Mouse (Mus musculus) Patski (cell line): ENCODE measurements around the gene Zfp366. TPM values are rescaled to one million over a fixed set of nuclear protein-coding genes. Genes with fewer than 3 reads are reported as not detected.

Source experiments
- ATAC-seq: fragments of 100-300 bp; one replicate; pipeline ENCODE4 v1.8.0; 2021
- CTCF ChIA-PET: fragments of 350-600 bp; sonication (Branson Sonifier 250); formaldehyde crosslinking; loops from one replicate; lab custom pipeline; 2022; ENCODE audit warnings: inconsistent platforms; lab: Charles Lee
- POLR2A ChIA-PET: fragments of 350-600 bp; sonication (Branson Sonifier 250); formaldehyde crosslinking; loops from one replicate; lab custom pipeline; 2022; ENCODE audit warnings: antibody characterized with exemption, inconsistent platforms; lab: Charles Lee
- DNase-seq: peaks from one replicate; pipeline ENCODE4 v3.0.0-alpha.2; 2011; ENCODE audit warnings: low read depth, low spot score
- H3K27me3 ChIP-seq: fragments of 371-371 bp; one replicate; pipeline ENCODE4 v1.5.1; 2021
- CTCF ChIP-seq: fragments of 100-300 bp; IDR thresholded peaks from one replicate; pipeline ENCODE4 v1.5.1; 2021
- in situ Hi-C: fragments of 300-500 bp; cut with MboI; formaldehyde crosslinking; loops from 3 replicates; pipeline ENCODE4 v1.11.1; 2018; ENCODE audit warnings: low pct_unique_long_range_greater_than_20kb, mixed read lengths
- polyA plus RNA-seq: library from polyadenylated mRNA; unstranded; gene quantifications from one replicate; pipeline ENCODE4 v1.2.3, GENCODE M21; 2021

Gene Zfp366
- polyA plus RNA-seq, 1 experiment from 2014 or later = 0.01 TPM

DNA sequence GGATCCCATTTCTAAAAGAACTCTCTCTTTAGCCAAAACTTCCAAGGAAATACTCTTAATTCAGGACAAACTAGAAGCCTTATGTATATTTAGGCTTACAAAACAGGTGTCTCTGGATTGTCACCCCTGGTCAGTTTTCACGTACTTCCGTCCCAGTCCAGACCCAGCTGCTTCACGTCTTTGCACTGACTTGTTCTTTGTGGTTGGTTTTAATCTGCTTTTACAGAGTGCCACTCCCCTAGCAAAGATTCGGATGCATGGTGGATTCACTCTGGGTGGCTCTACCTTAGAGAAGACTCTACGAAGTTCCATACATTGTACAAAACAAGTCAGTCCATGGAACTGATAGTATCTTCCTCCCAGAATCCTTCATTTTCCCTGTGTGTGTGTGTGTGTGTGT, 25.2 kb downstream of the Zfp366 start:
- no peak for TF ChIP-seq CTCF
- ChIA-PET CTCF (interaction anchor here (1.1 kb wide), 1 partner anchor 13 kb away, joined by 3 read pairs; no protein-coding TSS in a partner anchor), POLR2A (no interaction called here)
- ATAC-seq = no peak
- in situ Hi-C loops = no loop called here
- peaks cover 3% of the 10 kb centered on the region for H3K27me3 ChIP-seq
- no peak for DNase-seq

DNA sequence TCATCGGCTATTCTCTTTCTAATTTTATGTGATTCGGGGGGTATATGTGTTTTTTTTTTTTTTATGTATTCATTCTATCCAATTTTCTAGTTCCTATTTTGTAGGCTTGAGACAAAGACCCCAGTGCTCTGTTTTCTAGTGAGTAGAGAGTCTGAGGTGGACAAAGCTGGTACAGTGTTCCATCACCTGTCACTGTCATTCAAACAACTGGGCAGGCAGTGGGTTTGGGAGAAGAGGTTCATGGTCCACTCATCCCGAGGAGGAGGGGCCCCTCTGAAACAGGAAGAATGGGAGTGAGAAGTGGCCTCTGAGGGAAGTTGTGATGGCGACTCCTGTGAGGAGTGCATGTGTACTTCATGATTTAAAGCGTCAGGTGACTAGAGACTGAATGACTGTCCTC, 26.2 kb downstream of the Zfp366 start:
- ChIA-PET POLR2A (no interaction called here), CTCF (interaction anchor here (1.1 to 1.6 kb wide), 2 partner anchors 14 to 19 kb away, joined by 3 to 4 read pairs; no protein-coding TSS in a partner anchor)
- ATAC-seq = no peak
- peaks cover 3% of the 10 kb centered on the region for H3K27me3 ChIP-seq
- in situ Hi-C loops = no loop called here
- DNase-seq = no peak
- no peak for TF ChIP-seq CTCF

DNA sequence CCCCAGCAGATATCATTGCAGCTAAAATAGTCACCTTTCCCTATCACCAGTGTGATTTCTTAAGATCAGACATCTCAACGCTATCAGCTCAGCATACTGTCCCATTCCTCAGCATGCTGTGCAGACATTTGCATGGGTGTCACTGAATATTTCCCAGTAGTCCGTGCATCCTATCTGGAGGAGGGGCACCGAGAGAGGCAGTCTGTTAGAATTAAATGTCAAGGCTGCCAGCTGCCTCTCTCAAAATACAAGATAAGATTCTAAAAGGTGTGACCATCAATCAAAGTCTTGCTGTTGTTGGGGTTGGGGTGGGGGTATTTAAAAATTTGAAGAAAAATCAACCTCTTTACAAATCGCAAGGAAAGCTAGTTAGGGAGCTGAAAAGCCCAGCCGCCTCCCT, 28.4 kb downstream of the Zfp366 start:
- no peak for TF ChIP-seq CTCF
- in situ Hi-C loops = no loop called here
- CTCF ChIA-PET = no interaction called here
- DNase-seq = no peak
- POLR2A ChIA-PET = no interaction called here
- no peak for ATAC-seq
- H3K27me3 ChIP-seq = peaks cover 3% of the 10 kb centered on the region

- CTCF ChIA-PET = no interaction called here
- DNase-seq (no peak), ATAC-seq (no peak)
- in situ Hi-C loops = no loop called here
- POLR2A ChIA-PET = no interaction called here
- H3K27me3 ChIP-seq = peaks cover 3% of the 10 kb centered on the region
- TF ChIP-seq CTCF = no peak
Measured at GRCm38 (mm10) chr13:99216005-99216404, 31.4 kb downstream of the Zfp366 start.

DNA sequence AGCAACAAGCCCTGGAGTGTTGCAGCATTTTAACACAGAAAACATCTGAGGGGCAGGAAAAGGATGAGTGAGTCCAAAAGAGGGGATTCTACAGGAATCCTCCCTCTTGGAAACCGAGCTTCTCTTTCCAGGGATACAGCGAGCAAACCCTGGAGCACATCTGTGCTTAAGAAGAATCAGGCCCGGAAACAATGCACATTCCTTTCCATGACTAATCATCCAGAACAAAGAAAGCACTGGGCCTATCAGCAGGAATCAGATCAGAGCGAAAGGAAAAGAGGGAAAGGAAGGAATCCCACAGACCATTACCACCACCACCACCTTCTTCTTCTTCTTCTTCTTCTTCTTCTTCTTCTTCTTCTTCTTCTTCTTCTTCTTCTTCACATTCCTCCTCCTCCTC, 33.4 kb downstream of the Zfp366 start:
- TF ChIP-seq CTCF = no peak
- no peak for DNase-seq
- CTCF ChIA-PET = interaction anchor here (0.9 kb wide), 1 partner anchor 65 kb away, joined by 3 read pairs; no protein-coding TSS in a partner anchor

DNA sequence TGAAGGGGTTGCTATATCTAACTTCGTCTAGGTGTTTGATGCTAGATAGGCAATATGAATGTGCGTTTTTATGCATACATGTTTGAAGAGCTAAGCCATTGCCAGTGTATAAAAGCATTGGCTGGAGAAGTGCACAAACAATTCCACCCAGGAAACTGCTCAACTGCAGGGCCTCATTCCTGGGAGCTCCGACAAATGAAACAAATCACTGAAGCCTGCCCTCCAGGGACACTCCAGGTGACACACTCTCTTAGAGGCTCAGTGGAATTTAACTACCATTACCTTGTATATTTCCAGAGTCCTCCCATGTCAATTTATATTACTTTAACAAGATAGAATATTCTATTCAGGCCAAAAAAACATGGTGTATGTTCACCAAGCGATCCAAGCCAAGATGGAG, 35.0 kb downstream of the Zfp366 start:
- no peak for TF ChIP-seq CTCF
- ATAC-seq = no peak
- no peaks in the 10 kb centered on the region for H3K27me3 ChIP-seq
- POLR2A ChIA-PET = interaction anchor here (0.6 kb wide), 1 partner anchor 97 kb away, joined by 4 read pairs; no protein-coding TSS in a partner anchor
- CTCF ChIA-PET = no interaction called here
- in situ Hi-C loops = no loop called here
- DNase-seq = no peak

More for the DNA sequence above, 33.4 kb downstream of the Zfp366 start:
- POLR2A ChIA-PET = no interaction called here
- peaks cover 3% of the 10 kb centered on the region for H3K27me3 ChIP-seq
- ATAC-seq = no peak
- in situ Hi-C loops = no loop called here

DNA sequence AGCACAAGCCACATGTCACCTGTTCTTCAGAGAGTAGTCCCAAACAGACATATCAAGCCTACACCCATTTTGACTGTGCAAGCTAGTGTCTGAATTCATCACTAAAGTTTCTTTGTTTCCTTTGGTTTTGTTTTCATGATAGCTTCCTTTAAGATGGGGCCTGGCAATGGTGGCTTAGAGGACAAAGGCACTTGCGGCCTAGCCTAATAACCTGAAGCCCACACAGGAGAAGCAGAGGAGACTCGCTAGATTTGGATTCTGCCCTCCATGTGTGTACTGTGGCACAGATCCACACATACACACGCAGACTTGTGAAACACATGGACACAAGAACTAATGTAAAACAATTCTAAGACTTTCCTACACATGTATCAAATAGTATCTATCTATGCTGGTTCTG, 37.4 kb downstream of the Zfp366 start:
- ChIA-PET POLR2A (no interaction called here), CTCF (no interaction called here)
- TF ChIP-seq CTCF = no peak
- DNase-seq (no peak), ATAC-seq (no peak)
- no peaks in the 10 kb centered on the region for H3K27me3 ChIP-seq
- in situ Hi-C loops = no loop called here

- no peak for ATAC-seq
- CTCF ChIA-PET = no interaction called here
- in situ Hi-C loops = no loop called here
- DNase-seq = no peak
- POLR2A ChIA-PET = no interaction called here
- H3K27me3 ChIP-seq = no peaks in the 10 kb centered on the region
- no peak for TF ChIP-seq CTCF
Measured at GRCm38 (mm10) chr13:99222476-99222875, 37.9 kb downstream of the Zfp366 start.

- POLR2A ChIA-PET = no interaction called here
- TF ChIP-seq CTCF = no peak
- in situ Hi-C loops = no loop called here
Measured at GRCm38 (mm10) chr13:99223321-99223884, 38.8 kb downstream of the Zfp366 start.

GRCm38 (mm10) chr13:99223917-99224316, 39.3 kb downstream of the Zfp366 start:
- ChIA-PET POLR2A (no interaction called here), CTCF (no interaction called here)
- no peak for ATAC-seq
- H3K27me3 ChIP-seq = no peaks in the 10 kb centered on the region
- TF ChIP-seq CTCF = no peak
- DNase-seq = no peak
- in situ Hi-C loops = no loop called here

More at GRCm38 (mm10) chr13:99223321-99223884, 38.8 kb downstream of the Zfp366 start:
- H3K27me3 ChIP-seq = no peaks in the 10 kb centered on the region
- no peak for DNase-seq
- CTCF ChIA-PET = no interaction called here
- no peak for ATAC-seq

DNA sequence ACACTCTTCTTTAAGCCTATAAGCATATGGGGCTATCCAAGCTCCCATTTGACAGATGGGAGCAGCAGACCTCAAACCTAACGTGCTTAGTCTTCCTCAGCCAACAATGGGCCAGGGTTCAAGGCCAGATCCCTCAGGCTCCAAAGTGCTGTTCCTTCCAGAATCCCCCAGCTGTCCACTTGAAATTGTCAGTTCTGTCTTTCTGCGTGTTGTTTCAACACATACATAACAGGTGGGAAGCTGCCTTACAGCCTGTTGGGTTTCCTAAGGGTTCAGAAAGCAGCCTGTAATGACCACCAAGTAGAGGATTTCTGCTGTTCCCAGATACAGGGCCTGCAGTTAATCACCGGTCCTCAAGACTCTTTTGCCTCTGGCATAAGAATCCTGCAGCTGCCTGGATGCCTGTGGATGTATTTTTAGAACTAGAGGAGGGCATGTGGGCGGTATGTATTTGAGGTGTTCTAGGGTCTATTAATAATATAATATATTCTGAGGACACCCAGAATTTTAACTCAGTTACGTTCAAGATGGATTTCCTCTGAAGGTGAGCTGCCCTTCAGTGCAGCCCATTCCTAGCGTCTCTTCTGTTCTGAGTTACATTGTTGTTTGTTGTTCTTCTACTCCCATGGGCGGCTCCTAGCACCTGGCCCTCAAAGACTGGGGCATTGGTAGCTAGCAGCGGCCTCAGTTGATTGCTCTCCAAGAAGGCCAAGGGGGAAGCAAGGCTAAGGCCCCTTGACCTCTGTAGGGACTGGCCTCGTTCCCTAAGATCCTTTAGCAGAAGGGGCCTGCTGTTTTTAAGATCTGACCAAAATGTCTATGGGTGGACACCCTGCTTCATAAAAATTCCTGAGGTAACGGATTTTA, 41.0 kb downstream of the Zfp366 start:
- DNase-seq (no peak), ATAC-seq (no peak)
- TF ChIP-seq CTCF = no peak
- in situ Hi-C loops = no loop called here
- ChIA-PET POLR2A (no interaction called here), CTCF (no interaction called here)
- no peaks in the 10 kb centered on the region for H3K27me3 ChIP-seq
